Mouse (Mus musculus) urinary bladder, postnatal 25 days (tissue): ENCODE results near the gene Fbxo22.
"Not testable (repeated sequence)": the region's sequence is repeated elsewhere in the genome, so short reads cannot be mapped to it uniquely, and the experiment has no call there.

Experiments used
- DNase-seq: peaks from one replicate; pipeline ENCODE4 v3.0.0; 2022; ENCODE audit warnings: low spot score

Gene Fbxo22

DNA sequence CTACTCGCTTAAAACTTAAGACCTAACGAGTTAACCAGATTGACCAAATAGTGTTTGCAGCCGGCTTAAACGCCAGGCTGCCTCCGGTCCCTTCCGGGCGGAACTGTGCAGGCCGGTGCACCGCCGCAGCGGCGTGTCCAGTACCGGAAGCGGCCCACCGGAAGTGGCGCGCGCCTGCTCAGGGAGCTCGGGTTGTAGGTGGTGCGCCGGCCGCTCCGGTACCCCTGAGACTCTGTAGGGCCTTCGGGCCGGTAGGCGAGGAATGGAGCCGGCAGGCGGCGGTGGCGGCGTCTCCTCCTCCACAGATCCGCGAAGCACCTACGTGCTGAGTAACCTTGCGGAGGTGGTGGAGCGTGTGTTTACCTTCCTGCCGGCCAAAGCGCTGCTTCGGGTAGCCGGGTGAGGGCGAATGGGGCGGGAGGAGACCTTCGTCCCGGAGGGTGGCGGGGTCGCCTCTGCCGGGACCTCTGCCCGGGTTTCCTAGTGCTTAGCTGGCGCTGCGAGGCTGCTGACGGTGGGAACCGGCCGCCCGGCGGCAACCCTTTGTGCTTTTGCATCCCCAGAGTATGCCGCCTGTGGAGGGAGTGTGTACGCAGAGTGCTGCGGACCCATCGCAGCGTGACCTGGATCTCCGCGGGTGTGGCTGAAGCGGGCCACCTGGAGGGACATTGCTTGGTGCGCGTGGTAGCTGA lies at the start of gene Fbxo22:
TSS of gene Fbxo22 (plus strand) at position 136 of the 692 bp plus-strand sequence.
- peak; percentile 85 for DNase-seq

DNA sequence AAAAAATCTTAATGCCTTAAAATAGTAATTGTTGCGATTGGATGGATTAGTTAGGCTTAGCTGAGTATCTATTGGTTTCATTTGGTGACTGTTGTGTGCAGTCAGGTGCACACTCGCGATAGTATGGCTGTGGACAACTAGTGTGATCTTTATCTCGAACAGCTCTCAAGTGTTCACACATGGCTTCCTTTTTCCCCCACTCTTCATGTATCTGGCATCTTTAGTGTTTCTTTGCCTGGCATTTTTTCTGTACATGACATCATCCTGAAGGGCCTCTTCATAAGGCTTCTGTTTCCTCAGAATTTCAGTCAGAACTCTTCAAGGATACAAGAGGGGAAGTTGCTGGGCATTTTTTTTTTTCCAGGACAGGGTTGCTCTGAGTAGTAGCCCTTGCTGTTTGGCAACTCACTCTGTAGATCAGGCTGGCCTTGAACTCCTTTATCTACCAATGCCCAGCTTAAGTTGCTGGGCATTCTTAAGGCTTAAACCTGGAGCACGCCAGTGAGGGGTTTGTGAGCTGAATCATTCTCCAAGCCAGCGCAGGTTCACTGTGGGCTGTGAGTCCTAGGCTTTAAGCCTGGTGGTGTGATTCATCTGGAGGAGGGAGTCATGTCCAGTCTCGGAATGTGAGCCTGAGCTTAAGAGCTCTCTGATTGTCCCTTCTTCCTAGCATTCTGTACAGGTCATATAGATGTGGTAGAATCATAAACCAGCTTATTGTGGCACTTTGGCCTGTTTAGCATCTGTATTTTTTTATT lies 37.9 kb upstream of the Fbxo22 start:
- DNase-seq, result no peak

DNA sequence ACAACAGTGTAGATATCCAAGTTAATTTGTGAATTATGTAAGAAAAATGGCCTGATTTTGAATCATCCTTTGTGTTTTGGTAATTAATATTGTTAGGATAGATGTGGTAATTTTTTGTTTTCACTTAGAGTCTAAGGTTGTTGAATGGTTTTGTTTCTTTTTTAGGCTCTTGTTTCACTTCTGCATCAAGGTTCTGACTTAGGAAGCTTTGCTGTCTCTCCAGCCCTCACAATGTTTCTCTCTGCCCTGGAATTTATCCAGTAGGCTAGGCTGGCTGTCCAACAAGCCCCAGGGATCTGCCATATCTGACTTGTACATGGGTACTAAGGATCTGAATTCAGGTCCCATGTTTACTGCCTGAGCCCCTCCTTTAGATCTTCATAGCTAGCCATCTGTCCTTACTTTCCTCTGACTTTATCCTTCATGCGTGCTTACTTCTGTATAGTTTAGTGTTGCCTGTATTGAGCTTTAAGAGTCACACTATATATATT lies 36.5 kb upstream of the Fbxo22 start:
- no peak for DNase-seq

DNA sequence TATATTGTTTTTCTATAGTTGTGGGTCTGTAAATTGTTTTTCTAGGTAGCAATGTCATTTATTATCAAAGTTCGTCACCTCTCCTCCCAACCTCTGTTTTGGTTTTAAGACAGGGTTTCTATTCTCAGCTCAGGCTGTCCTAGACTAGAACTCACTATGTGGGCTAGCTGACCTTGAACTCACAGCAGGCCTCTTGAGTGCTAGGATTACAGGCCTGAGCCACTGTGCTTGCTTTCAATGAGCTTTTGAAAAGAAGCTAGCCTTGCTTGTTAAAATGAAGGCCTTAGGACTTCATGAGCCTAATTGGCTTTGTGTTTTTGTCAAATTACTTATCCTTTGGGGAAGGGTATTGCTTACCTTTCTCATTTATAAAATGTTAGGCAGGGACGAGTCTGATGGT lies 34.5 kb upstream of the Fbxo22 start:
- DNase-seq, result no peak

DNA sequence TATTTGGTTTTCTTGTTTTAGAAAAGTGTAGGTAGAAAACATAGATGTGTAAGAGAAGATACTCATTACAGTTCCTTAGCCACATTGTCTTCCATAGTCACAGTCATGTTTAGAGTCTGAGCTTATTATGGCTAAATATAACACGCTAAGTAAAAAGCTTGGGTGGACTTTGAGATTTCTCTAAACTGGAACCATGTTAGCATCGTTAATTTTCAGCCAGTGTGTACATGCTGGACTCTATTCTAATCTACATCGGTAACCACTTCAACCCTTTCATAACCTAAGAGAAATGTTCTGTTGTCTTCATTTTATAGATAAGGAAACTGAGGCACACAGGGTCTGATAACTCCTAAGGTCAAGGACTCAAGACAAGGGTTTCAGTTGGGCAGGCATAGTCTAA lies 12.8 kb upstream of the Fbxo22 start:
- no peak for DNase-seq

DNA sequence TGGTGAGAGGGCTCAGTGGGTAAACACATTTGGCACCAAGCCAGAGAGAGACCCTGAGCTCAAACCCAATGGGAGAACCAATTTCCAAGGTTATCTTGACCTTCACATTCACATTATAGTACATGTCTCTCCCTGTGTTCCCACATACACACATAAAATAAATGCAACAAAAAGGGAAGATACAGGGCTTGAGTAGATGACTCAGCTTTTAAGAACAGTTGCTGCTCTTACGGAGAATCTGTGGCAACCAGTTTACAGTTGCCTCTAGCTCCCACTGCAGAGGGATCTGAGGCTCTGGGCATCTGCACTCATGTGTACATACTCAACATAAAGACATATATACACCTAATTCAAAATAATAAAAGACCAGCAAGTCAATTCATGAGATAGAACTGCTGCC lies 10.5 kb upstream of the Fbxo22 start:
- no peak for DNase-seq

DNA sequence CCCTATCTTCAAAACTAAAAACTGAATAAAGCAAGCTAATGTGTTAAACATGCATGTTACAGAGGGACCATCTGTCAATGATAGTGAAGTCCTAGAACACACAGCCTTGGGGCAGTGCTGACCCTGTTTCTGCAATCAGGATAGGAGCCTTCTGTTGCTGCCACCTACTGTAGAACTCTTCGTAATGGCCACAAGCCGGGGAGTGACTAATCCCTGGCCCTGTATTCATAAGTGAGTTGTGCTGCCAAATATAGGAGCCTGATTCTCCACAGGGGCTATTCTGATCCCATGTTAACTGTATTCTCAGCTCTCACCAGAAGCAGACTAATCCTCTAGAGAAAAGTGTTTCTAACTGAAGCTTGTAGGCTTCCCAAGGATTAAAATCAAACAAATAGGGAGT lies 9.4 kb upstream of the Fbxo22 start:
- no peak for DNase-seq

DNA sequence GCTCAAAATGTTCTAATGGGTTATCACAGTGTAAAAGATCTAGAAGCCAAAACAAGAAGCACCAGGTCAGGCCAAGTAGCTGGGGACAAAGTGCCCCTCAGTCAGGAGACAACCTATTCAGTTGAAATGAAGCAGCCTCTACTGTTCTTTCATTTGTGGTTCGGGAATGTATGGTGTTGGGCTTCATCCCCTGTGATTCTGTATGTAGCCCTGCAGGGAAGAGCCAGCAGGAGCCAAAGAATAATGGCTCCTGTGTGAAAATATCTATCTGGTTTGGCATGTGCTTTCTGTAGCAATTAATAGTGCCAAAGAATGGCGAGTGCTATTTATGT lies 301 bp upstream of the Fbxo22 start:
- no peak for DNase-seq

DNA sequence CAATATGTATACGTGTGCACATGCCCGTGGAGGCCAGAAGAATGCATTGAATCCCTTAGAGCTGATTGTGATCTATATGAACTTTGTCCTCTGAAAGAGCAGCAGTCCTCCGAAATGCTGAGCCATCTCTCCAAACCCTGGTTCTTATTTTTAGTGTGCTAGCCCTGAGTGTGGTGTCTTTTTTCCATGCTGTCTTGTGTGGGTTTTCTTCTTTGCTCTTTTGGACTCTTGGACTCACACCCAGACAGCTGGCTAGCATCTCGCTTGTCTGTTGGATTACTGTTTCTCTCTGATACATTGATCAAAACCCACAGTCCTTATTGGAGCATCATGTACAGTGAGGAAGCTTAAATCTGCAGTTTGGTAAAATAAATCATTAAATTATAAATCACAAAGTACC lies 2.9 kb downstream of the Fbxo22 start:
- DNase-seq, result no peak

DNA sequence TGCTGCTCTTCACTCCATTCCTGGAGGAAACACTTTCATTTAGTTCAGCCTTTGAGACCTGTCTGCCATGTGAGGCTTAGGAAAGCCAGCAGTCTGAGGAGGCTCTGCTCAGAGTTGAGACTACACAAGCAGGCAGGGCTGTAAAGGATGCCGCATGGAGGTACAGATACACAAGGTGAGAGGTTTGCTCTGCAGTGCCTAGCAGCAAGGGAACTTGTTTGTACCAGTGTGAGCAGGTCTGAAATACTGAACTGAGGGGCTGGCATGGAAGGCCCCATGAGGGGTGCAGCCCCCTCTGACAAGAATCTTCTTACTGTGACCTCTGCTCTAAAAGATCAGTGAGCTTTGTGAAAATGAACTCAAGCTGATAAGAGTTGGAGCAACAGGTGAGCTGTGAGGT lies 4.7 kb downstream of the Fbxo22 start:
- no peak for DNase-seq

DNA sequence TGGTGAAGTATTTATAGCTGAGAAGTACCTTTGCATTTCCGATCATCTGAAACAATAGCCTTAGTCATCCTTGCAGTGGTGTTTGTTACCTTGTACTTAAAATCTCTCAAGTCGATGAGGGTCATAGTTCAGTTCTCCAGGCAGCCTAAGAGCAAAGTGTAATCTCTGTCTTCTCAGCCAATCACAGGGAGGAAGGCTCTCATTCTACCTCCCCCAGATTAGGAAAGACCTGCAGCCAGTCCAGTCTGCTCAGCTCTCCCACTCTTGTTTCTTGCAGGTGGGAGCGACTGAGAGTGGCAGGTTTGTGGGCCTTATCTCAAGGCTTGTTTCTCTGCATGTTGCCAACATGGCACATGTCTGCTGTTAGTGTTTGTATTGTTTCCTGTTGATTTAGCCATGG lies 6.3 kb downstream of the Fbxo22 start:
- no peak for DNase-seq

DNA sequence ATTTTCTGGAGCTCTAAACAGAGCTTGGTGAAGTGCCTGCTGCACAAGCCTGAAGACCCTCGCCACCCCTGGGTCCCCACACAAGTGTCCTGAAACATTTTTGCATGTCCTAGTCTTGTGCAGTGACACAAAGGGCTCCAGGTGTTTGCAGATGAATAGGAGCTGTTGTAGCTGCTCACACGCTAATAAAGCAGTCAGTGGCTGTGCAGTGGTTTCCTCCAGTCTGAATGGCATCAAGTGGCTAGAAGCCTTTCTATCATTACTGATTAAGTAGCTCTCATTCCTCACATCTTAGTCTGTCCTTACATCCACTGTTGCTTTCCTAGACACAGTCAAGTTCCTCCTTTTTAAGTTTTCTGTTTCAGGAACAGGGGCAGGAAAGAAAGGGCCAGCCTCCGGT lies 6.9 kb downstream of the Fbxo22 start:
- DNase-seq, result no peak

DNA sequence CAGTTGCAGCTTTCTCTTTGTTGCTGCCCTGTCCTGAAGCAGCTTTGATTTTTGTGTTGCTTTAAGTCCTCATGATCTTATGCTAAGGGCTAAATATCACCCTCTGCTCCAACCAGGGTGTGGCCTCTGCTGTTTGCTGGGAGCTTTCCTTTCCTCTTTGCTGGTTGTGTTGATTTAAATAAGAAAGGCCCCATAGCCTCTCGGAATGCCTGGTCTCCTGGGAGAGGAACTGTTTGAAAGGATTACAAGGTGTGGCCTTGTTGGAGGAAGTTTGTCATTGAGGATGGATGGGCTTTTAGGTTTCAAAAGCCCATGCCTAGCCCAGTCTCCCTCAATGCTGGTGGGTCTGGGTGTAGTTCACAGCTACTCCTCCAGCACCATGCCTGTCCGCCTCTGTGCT lies 7.4 kb downstream of the Fbxo22 start:
- DNase-seq, result no peak

DNA sequence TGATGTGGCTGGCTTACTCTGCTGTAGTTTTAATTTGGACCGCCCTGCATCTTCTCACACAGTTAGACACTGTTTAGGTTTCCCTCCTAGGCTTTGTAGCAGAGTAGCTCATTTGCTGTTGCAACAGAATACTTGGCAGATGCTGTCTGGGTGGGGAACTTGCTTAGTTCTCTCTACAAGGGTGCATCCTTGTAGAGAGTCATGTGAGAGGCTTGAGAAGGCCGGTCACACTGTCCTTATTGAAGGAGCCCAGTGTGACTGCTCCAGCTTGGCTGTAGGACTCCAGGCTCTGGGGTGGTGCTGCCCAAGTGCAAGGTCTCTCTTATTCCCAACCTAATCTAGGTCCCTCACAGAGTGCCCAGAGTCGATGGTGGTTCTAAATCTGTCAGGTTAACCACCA lies 8.7 kb downstream of the Fbxo22 start:
- DNase-seq, result no peak

DNA sequence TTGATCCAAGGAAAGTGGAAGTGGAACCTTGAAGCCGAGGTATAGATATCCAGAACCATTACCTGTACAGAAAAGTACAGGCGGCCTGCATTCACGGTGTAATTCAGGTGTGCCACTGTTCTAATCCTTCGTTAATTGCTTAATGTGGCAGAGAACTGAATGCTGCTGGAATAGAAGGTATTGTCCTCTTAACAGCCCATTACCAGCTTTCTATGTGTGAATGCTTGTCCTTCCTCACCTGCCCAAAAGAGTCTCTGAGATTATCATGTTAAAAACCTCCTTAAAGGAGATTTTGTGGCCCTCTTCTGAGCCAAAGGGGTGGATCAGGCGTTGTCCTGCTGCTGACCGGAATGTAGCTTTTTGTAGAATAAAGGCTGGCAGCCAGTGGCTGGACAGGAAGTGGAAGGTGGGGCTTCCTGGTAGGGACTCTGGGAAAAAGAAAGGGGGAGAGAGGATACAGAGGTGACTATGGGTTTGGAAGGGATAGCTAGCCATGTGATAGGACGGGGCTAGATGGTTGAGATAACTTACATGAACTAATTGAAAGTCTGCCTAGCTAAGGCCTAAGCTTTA lies 16.5 kb downstream of the Fbxo22 start:
- DNase-seq, result no peak

DNA sequence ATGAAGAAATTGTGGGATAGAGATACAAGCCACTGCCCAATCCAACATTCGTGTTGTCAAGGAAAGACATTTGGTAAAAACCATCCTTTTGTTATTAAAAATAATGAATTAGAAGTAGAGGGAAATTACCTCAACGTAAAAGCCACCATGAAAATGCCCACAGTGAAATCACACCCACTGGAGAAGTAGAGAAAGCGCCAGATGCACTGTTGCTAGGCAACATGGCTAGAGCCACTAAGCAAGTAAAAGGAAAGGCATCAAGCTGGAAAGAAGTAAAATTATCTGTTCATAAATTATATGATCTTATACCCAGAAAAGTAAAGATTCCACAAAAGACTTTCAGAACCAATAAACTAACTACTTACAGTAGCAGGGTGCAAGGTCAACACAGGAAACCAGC lies 17.5 kb downstream of the Fbxo22 start:
- DNase-seq, result no peak

DNA sequence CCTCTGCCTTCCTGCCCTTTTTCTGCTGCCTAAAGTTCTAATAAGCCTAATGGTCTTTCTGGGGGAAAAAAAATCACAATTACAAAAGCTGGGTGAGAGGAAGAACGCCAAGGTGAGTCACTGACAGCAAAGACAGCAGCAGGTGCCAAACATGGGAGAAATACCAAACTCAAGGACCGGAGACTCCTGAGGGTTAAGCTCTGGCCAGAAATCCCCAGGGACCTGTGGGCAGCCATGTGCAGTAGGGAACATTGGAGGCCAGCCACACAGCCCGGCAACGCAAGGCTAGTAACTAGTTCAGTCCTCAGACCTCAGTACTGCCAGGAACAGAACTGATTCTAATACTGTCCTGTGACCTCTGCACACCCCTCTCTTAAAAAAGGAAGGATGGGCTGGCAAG lies 19.4 kb downstream of the Fbxo22 start:
- DNase-seq, result no peak

DNA sequence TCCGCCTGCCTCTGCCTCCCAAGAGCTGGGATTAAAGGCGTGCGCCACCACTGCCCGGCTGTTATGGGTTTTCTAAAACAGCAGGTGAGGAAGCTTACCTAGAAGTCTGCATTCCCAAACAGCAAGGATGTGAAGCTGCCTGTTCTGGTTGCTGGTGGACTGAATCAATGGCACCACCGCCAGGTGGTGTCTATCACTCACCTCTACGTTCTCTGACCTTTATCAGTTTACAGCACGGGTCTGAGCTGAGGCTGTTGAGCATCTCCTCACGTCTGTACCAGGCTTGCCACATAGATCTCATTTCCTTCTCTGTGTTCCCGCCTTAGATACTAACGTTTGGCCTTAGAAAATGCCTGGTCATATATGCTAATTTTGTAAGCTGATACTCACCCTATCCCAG lies 20.3 kb downstream of the Fbxo22 start:
- DNase-seq, result no peak

DNA sequence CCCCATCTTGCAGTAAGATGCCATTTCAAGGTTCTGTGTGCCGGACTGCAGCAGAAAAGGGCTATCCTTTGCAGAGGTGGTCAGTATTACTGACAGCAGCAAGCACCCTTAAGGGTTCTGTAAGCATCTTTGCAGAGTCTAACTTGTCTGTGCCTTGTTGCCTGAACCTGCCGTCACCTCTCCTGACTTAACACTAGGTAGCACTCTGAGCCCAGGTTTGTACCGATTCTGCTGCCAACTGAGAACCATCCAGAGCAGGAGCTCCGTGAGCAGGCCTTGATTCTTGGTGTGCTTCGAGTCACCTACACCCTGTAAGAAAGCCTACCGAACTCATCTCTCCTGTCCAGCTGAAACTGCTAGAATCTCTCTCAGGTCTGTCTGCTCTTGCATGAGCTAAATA lies 22.8 kb downstream of the Fbxo22 start:
- DNase-seq, result no peak

DNA sequence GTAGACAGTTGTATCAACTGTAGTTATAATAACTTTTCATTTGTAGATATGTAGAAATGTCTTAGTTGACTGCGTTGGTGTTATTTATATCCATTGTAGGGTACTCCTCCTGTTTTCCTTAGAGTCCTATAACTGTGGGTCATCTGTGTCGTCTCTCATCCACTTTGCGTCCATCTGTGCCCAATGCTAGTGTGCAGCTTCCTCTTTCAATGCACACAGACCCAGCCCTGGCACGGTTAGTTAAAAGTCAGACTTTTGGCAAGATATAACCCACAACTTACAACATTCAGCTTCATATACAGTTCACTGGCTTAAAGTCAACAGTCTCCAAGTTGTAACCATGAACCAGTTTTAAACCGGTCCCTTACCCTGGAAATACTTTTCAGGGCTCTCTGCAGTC lies 23.4 kb downstream of the Fbxo22 start:
- no peak for DNase-seq

DNA sequence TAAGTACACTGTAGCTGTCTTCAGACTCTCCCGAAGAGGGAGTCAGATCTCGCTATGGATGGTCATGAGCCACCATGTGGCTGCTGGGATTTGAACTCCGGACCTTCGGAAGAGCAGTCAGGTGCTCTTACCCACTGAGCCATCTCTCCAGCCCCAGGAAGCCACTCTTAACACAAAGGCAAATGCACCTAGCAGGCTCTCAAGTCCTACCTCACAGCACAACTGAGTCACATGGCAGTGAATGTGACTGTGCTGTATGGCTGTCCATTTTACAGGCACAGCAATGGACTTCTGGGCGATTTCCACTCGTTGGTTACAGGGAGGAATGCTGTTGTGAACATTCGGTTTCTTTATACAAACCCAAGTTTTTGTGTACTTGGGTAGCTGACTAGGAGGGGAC lies 23.9 kb downstream of the Fbxo22 start:
- DNase-seq, result no peak

DNA sequence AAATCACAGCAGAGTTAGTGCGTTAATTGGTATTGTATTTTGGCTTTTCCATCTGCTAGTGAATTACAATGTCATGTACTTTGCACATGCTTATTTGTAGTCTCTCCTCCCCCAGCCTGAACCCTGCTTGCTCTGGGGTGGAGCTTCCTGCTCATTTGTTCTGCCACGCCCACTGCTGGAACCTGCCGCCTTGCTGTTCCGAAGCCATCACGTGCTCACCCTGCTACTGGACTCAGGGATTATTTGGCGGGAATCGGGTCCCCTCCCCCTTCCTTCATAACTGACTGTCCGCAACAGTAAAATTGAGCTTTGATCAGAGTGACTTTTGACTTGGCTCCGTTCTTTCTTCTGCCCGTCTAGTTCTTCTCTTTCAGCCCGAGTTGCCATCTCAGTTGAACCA lies 24.4 kb downstream of the Fbxo22 start:
- DNase-seq, result not testable (repeated sequence)
